Mouse (Mus musculus): ENCODE results near the gene Igdcc4. TPM values are rescaled to one million over a fixed set of nuclear protein-coding genes. Genes with fewer than 3 reads are reported as not detected.
A peak's percentile ranks its signal among the peaks of the same experiment; 100 is the strongest.

The Igdcc4 gene
- polyA plus RNA-seq, 1 experiment from 2014 or later: 10.3 TPM

DNA sequence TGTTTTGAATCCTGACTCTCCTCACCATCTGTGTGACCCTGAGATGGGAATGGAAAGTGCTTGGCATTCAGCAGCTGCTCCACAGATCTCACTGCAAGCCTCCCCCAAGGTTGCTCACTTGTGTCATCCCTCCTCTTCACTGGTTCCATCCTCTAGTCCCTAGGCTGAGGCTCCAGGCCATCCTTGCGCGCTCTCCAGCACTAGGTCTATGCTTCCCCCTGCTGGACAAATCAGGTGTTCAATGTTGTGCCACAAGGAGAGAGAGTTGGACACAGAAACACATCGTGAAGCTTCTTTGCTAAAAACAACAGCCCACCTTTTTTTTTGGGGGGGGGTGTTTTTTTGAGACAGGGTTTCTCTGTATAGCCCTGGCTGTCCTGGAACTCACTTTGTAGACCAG lies 19.6 kb downstream of the Igdcc4 start:
- Histone ChIP-seq H3K9ac (ENCODE audit: low read depth, low read length) (no peak overlapping the region), H3K4me2 (replicated peaks; ENCODE audit: low read depth, low read length) (no peak overlapping the region), H3K27ac (ENCODE audit: low read depth, low read length) (no peak overlapping the region), H3K9me3 (ENCODE audit: control insufficient read depth, low read length) (no peaks in the 10 kb centered on the region), H3K4me1 (replicated peaks; ENCODE audit: control insufficient read depth, insufficient read depth, low read length) (peaks cover 3% of the 10 kb centered on the region; the same call in 1 of the 2 replicates), H3K36me3 (ENCODE audit: control insufficient read depth, insufficient read depth, low read length) (no peaks in the 10 kb centered on the region), H3K27me3 (ENCODE audit: control insufficient read depth, insufficient read depth, low read length) (no peaks in the 10 kb centered on the region), H3K4me3 (ENCODE audit: low read depth, low read length) (no peak overlapping the region)
- WGBS: 3% methylated on average over 3 of the region's 3 CpGs
- ATAC-seq (ENCODE audit: low FRiP score) (0 out of 2 replicates have a peak, but pooled peaks have one; percentile 52), DNase-seq (ENCODE audit: low spot score) (peak; percentile 88)

DNA sequence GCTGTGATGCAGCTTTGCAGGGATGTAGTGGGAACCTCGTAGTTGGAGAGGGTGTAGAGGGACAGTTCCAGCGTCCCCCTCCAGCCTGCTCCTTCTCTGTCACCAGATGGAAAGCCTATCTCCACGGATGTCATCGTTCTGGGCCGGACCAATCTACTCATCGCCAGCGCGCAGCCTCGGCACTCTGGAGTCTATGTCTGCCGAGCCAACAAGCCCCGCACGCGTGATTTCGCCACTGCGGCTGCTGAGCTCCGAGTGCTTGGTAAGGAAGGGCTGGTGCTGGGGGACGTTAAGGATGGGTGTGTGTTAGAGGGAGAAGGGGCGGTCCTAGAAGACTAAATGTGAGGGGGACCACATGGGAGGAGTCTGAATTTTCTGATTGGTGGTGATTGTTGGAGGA lies 21.3 kb downstream of the Igdcc4 start:
- H3K9me3 ChIP-seq (ENCODE audit: control insufficient read depth, low read length): no peaks in the 10 kb centered on the region
- H3K4me2 ChIP-seq (replicated peaks; ENCODE audit: low read depth, low read length): 0 out of 2 replicates have a peak overlapping the region, but pooled peaks have one; percentile 3
- WGBS: 12% methylated on average over 18 of the region's 18 CpGs
- H3K27ac ChIP-seq (ENCODE audit: low read depth, low read length): no peak overlapping the region
- no peak overlapping the region for H3K4me3 ChIP-seq (ENCODE audit: low read depth, low read length)
- DNase-seq (ENCODE audit: low spot score): no peak
- peaks cover 3% of the 10 kb centered on the region; the same call in 1 of the 2 replicates for H3K4me1 ChIP-seq (replicated peaks; ENCODE audit: control insufficient read depth, insufficient read depth, low read length)
- no peaks in the 10 kb centered on the region for H3K36me3 ChIP-seq (ENCODE audit: control insufficient read depth, insufficient read depth, low read length)
- no peak for ATAC-seq (ENCODE audit: low FRiP score)
- no peak overlapping the region for H3K9ac ChIP-seq (ENCODE audit: low read depth, low read length)
- no peaks in the 10 kb centered on the region for H3K27me3 ChIP-seq (ENCODE audit: control insufficient read depth, insufficient read depth, low read length)

DNA sequence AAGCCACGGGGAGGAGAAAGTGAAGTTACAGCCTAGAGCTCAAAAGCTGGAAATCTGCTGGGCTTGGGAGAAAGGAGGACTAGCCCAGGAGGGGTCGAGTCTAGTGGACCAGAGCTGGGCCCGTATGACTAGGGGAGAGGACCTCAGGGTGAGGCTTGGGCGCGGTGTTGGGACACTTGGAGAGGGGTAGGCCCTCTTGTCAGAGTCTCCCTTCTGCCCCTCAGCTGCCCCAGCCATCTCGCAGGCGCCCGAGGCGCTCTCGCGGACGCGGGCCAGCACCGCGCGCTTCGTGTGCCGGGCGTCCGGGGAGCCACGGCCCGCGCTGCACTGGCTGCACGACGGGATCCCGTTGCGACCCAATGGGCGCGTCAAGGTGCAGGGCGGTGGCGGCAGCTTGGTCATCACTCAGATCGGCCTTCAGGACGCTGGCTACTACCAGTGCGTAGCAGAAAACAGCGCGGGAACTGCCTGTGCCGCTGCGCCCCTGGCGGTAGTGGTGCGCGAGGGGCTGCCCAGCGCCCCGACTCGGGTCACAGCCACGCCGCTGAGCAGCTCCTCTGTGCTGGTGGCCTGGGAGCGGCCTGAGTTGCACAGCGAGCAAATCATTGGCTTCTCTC lies 22.4 kb downstream of the Igdcc4 start:
- peak overlapping the region; percentile 51 for H3K9ac ChIP-seq (ENCODE audit: low read depth, low read length)
- peaks cover 3% of the 10 kb centered on the region; the same call in 1 of the 2 replicates for H3K4me1 ChIP-seq (replicated peaks; ENCODE audit: control insufficient read depth, insufficient read depth, low read length)
- H3K36me3 ChIP-seq (ENCODE audit: control insufficient read depth, insufficient read depth, low read length): no peaks in the 10 kb centered on the region
- H3K27ac ChIP-seq (ENCODE audit: low read depth, low read length): no peak overlapping the region
- 2% methylated on average over 47 of the region's 48 CpGs for WGBS
- H3K27me3 ChIP-seq (ENCODE audit: control insufficient read depth, insufficient read depth, low read length): no peaks in the 10 kb centered on the region
- peak overlapping the region; percentile 89 for H3K4me2 ChIP-seq (replicated peaks; ENCODE audit: low read depth, low read length)
- ATAC-seq (ENCODE audit: low FRiP score) (peak; percentile 51), DNase-seq (ENCODE audit: low spot score) (peak; percentile 88)
- H3K9me3 ChIP-seq (ENCODE audit: control insufficient read depth, low read length): no peaks in the 10 kb centered on the region
- H3K4me3 ChIP-seq (ENCODE audit: low read depth, low read length): peak overlapping the region; percentile 31

DNA sequence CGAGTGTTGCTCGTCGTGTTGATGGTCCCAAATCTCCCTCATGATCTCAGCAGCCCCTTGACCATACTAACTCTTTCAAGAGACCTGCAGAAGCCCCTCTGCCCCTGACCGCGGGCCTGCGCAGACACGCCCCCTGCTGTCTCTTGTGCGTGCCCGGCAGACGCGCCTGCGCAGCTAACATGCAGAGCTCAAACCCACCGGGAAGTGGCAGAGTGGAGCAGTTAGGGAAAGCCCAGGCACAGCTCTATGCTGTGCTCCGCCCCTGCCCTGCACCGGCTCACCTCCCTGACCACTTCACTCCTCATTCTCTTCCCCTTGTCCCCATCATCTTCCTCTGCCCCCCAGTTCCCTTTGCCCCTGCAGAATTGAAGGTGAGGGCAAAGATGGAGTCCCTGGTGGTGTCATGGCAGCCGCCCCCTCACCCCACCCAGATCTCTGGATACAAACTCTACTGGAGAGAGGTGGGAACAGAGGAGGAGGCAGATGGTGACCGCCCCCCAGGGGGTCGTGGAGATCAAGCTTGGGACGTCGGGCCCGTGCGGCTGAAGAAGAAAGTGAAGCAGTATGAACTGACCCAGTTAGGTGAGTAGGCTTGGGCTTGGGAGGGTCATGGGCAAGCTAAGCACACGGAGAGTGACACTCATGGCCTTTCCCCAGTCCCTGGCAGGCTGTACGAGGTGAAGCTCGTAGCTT lies 27.0 kb downstream of the Igdcc4 start:
- H3K36me3 ChIP-seq (ENCODE audit: control insufficient read depth, insufficient read depth, low read length): no peaks in the 10 kb centered on the region
- H3K27me3 ChIP-seq (ENCODE audit: control insufficient read depth, insufficient read depth, low read length): no peaks in the 10 kb centered on the region
- ATAC-seq (ENCODE audit: low FRiP score): 0 out of 2 replicates have a peak, but pooled peaks have one; percentile 44
- H3K4me3 ChIP-seq (ENCODE audit: low read depth, low read length): no peak overlapping the region
- peak overlapping the region; percentile 14 for H3K4me2 ChIP-seq (replicated peaks; ENCODE audit: low read depth, low read length)
- WGBS: 7% methylated on average over 25 of the region's 25 CpGs
- 0 out of 2 replicates have a peak overlapping the region, but pooled peaks have one; percentile 19 for H3K9ac ChIP-seq (ENCODE audit: low read depth, low read length)
- H3K4me1 ChIP-seq (replicated peaks; ENCODE audit: control insufficient read depth, insufficient read depth, low read length): peaks cover 2% of the 10 kb centered on the region; the same call in 1 of the 2 replicates
- peak; percentile 80 for DNase-seq (ENCODE audit: low spot score)
- H3K9me3 ChIP-seq (ENCODE audit: control insufficient read depth, low read length): no peaks in the 10 kb centered on the region
- H3K27ac ChIP-seq (ENCODE audit: low read depth, low read length): no peak overlapping the region

DNA sequence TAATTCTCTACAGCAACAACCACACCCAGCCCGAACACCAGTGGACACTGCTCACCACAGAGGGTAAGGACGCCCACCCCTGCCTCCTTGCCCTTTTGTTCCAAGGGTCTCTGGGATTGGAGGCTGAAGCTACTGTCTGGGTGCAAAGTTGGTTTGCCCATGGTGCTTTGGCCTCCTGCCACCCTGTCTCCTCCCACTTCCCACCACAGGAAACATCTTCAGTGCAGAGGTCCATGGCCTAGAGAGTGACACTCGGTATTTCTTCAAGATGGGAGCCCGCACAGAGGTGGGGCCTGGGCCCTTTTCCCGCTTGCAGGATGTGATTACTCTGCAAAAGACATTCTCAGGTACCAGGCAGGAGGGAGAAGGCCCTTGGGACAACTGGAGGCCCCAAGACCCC lies 30.4 kb downstream of the Igdcc4 start:
- Histone ChIP-seq H3K9ac (ENCODE audit: low read depth, low read length) (no peak overlapping the region), H3K4me3 (ENCODE audit: low read depth, low read length) (no peak overlapping the region), H3K4me2 (replicated peaks; ENCODE audit: low read depth, low read length) (no peak overlapping the region), H3K27ac (ENCODE audit: low read depth, low read length) (no peak overlapping the region), H3K9me3 (ENCODE audit: control insufficient read depth, low read length) (no peaks in the 10 kb centered on the region), H3K4me1 (replicated peaks; ENCODE audit: control insufficient read depth, insufficient read depth, low read length) (no peaks in the 10 kb centered on the region), H3K27me3 (ENCODE audit: control insufficient read depth, insufficient read depth, low read length) (no peaks in the 10 kb centered on the region), H3K36me3 (ENCODE audit: control insufficient read depth, insufficient read depth, low read length) (no peaks in the 10 kb centered on the region)
- WGBS: 84% methylated on average over 5 of the region's 5 CpGs
- DNase-seq (ENCODE audit: low spot score) (no peak), ATAC-seq (ENCODE audit: low FRiP score) (no peak)

DNA sequence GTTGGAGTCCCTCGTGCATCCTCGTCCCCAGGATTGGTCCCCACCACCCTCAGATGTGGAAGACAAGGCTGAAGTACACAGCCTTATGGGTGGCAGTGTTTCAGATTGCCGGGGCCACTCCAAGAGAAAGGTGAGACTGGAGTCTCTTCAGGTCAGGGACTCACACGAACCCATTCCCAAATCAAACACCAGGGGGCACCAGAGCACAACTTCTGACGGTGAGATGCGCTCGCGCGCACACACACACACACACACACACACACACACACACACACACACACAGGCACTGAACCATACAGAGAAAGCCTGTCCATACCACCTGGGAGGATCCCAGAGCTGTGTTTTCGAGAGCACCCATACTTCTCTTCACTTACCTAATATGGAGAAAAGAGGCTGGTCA lies 32.5 kb downstream of the Igdcc4 start:
- ATAC-seq (ENCODE audit: low FRiP score) (peak; percentile 55), DNase-seq (ENCODE audit: low spot score) (peak; percentile 93)
- Histone ChIP-seq H3K4me3 (ENCODE audit: low read depth, low read length) (no peak overlapping the region), H3K36me3 (ENCODE audit: control insufficient read depth, insufficient read depth, low read length) (no peaks in the 10 kb centered on the region), H3K4me1 (replicated peaks; ENCODE audit: control insufficient read depth, insufficient read depth, low read length) (no peaks in the 10 kb centered on the region), H3K4me2 (replicated peaks; ENCODE audit: low read depth, low read length) (no peak overlapping the region), H3K9me3 (ENCODE audit: control insufficient read depth, low read length) (no peaks in the 10 kb centered on the region), H3K27ac (ENCODE audit: low read depth, low read length) (no peak overlapping the region), H3K9ac (ENCODE audit: low read depth, low read length) (no peak overlapping the region), H3K27me3 (ENCODE audit: control insufficient read depth, insufficient read depth, low read length) (no peaks in the 10 kb centered on the region)
- WGBS: 1% methylated on average over 10 of the region's 10 CpGs

DNA sequence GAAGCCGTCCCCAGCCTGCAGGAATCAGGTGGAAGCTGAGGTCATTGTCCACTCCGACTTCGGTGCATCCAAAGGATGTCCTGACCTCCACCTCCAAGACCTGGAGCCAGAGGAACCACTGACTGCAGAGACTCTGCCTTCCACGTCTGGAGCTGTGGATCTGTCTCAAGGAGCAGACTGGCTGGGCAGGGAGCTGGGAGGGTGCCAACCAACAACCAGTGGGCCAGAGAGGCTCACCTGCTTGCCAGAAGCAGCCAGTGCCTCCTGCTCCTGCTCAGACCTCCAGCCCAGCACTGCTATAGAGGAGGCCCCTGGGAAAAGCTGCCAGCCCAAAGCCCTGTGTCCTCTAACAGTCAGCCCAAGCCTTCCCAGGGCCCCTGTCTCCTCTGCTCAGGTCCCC lies 33.8 kb downstream of the Igdcc4 start:
- no peak overlapping the region for H3K4me2 ChIP-seq (replicated peaks; ENCODE audit: low read depth, low read length)

DNA sequence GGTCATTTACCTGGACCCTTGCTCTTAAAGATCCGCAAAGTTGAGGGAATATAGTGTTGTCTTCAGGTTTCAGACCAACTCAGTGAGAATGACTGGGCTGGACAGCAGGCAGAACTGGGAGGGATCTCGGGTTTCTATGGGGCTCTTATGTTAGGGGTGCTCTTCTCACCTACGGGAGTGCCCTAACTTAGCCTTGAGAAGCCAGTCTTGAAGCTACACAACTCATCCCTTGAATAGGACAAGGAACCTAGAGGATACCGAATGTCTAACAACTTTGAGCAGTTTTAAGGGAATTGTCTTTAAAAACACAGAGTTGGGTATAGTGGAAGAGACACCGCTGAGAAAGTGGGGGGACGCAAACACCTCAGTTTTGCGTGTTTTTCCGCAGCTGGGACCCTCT lies 39.2 kb downstream of the Igdcc4 start:
- peak overlapping the region; percentile 78 for H3K4me2 ChIP-seq (replicated peaks; ENCODE audit: low read depth, low read length)
- H3K36me3 ChIP-seq (ENCODE audit: control insufficient read depth, insufficient read depth, low read length): no peaks in the 10 kb centered on the region
- H3K27me3 ChIP-seq (ENCODE audit: control insufficient read depth, insufficient read depth, low read length): no peaks in the 10 kb centered on the region
- 2% methylated on average over 8 of the region's 8 CpGs for WGBS
- H3K9me3 ChIP-seq (ENCODE audit: control insufficient read depth, low read length): no peaks in the 10 kb centered on the region
- ATAC-seq (ENCODE audit: low FRiP score) (peak; percentile 1; the same call in 1 of the 2 replicates), DNase-seq (ENCODE audit: low spot score) (no peak)
- H3K27ac ChIP-seq (ENCODE audit: low read depth, low read length): peak overlapping the region; percentile 98
- peak overlapping the region; percentile 100 for H3K4me3 ChIP-seq (ENCODE audit: low read depth, low read length)
- peaks cover 12% of the 10 kb centered on the region for H3K4me1 ChIP-seq (replicated peaks; ENCODE audit: control insufficient read depth, insufficient read depth, low read length)
- H3K9ac ChIP-seq (ENCODE audit: low read depth, low read length): peak overlapping the region; percentile 99

More for the DNA sequence above, 33.8 kb downstream of the Igdcc4 start:
- H3K27me3 ChIP-seq (ENCODE audit: control insufficient read depth, insufficient read depth, low read length): no peaks in the 10 kb centered on the region
- DNase-seq (ENCODE audit: low spot score) (no peak), ATAC-seq (ENCODE audit: low FRiP score) (no peak)
- no peaks in the 10 kb centered on the region for H3K9me3 ChIP-seq (ENCODE audit: control insufficient read depth, low read length)
- WGBS: 79% methylated on average over 4 of the region's 4 CpGs
- H3K27ac ChIP-seq (ENCODE audit: low read depth, low read length): no peak overlapping the region
- H3K4me1 ChIP-seq (replicated peaks; ENCODE audit: control insufficient read depth, insufficient read depth, low read length): peaks cover under 1% of the 10 kb centered on the region
- no peaks in the 10 kb centered on the region for H3K36me3 ChIP-seq (ENCODE audit: control insufficient read depth, insufficient read depth, low read length)
- H3K4me3 ChIP-seq (ENCODE audit: low read depth, low read length): no peak overlapping the region
- H3K9ac ChIP-seq (ENCODE audit: low read depth, low read length): no peak overlapping the region

DNA sequence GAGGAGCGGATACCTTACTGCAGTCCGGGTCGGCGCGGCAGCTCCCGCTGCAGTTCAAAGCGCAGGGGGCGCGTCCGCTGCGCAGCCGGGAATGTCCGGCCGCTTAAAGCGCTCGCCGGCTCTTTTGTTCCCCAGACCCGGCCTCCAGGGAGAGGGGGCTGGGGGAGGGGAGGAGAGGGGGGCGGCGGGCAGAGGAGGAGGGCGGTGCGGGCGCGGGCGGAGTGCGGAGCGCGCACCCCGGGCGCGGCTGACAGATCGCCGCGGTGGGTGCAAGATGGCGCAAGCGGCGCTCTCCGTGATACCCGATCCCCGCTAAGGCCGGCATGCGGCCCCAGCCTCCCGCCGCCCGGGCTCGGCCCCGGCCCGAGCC lies 39.6 kb downstream of the Igdcc4 start, which contains the start of gene Igdcc3:
Gene Igdcc3 (plus strand): TSS at position 254 of the 370 bp plus-strand sequence.
- Histone ChIP-seq H3K9me3 (ENCODE audit: control insufficient read depth, low read length) (no peaks in the 10 kb centered on the region), H3K9ac (ENCODE audit: low read depth, low read length) (peak within 1 kb of the TSS; percentile 99), H3K4me2 (replicated peaks; ENCODE audit: low read depth, low read length) (peak within 1 kb of the TSS; percentile 78), H3K36me3 (ENCODE audit: control insufficient read depth, insufficient read depth, low read length) (no peaks in the 10 kb centered on the region), H3K27ac (ENCODE audit: low read depth, low read length) (peak within 1 kb of the TSS; percentile 98), H3K4me3 (ENCODE audit: low read depth, low read length) (peak within 1 kb of the TSS; percentile 100), H3K4me1 (replicated peaks; ENCODE audit: control insufficient read depth, insufficient read depth, low read length) (peaks cover 16% of the 10 kb centered on the region), H3K27me3 (ENCODE audit: control insufficient read depth, insufficient read depth, low read length) (no peaks in the 10 kb centered on the region)
- 0% methylated on average over 39 of the region's 48 CpGs for WGBS
- peak; percentile 81 for ATAC-seq (ENCODE audit: low FRiP score)
- peak; percentile 89 for DNase-seq (ENCODE audit: low spot score)

Measured in hindbrain, embryonic 11.5 days (tissue).